Mouse (Mus musculus): Measurements from ENCODE around the gene Tmem235. TPM values are rescaled to one million over a fixed set of nuclear protein-coding genes. Genes with fewer than 3 reads are reported as not detected.
A peak's percentile ranks its signal among the peaks of the same experiment; 100 is the strongest.

Tmem235 gene
- polyA plus RNA-seq, 1 experiment from 2014 or later, result not detected

GRCm38 (mm10) chr11:117872861-117873608 lies 12.5 kb downstream of the Tmem235 start, which contains the start of gene Tha1:
Gene Tha1 (minus strand): TSS chr11:117873481.
- Histone ChIP-seq H3K4me1 (peaks cover 46% of the 10 kb centered on the region), H3K9me3 (replicated peaks) (no peaks in the 10 kb centered on the region), H3K27me3 (no peaks in the 10 kb centered on the region), H3K27ac (peak within 1 kb of the TSS; percentile 67), H3K4me3 (replicated peaks) (peak within 1 kb of the TSS; percentile 80), H3K9ac (peak within 1 kb of the TSS; percentile 70), H3K36me3 (no peaks in the 10 kb centered on the region), H3K4me2 (peak within 1 kb of the TSS; percentile 99)
- 1% methylated on average over 51 of the region's 51 CpGs for WGBS
- peak; percentile 75 for ATAC-seq (replicated peaks; ENCODE audit: low FRiP score)

- WGBS, result 53% methylated on average over 4 of the region's 4 CpGs
Observed at GRCm38 (mm10) chr11:117874419-117874818, 13.9 kb downstream of the Tmem235 start.

GRCm38 (mm10) chr11:117875681-117876080 lies 15.1 kb downstream of the Tmem235 start:
- H3K27me3 ChIP-seq, result no peaks in the 10 kb centered on the region
- 47% methylated on average over 6 of the region's 6 CpGs for WGBS
- ATAC-seq (replicated peaks; ENCODE audit: low FRiP score), result no peak
- H3K9me3 ChIP-seq (replicated peaks), result no peaks in the 10 kb centered on the region
- peaks cover 67% of the 10 kb centered on the region for H3K4me1 ChIP-seq
- H3K4me2 ChIP-seq, result no peak overlapping the region
- H3K27ac ChIP-seq, result no peak overlapping the region
- H3K4me3 ChIP-seq (replicated peaks), result no peak overlapping the region
- H3K9ac ChIP-seq, result no peak overlapping the region
- no peaks in the 10 kb centered on the region for H3K36me3 ChIP-seq

More at GRCm38 (mm10) chr11:117874419-117874818, 13.9 kb downstream of the Tmem235 start:
- no peak for ATAC-seq (replicated peaks; ENCODE audit: low FRiP score)
- Histone ChIP-seq H3K9me3 (replicated peaks) (no peaks in the 10 kb centered on the region), H3K4me1 (peaks cover 60% of the 10 kb centered on the region), H3K27ac (no peak overlapping the region), H3K9ac (no peak overlapping the region), H3K4me2 (no peak overlapping the region), H3K4me3 (replicated peaks) (no peak overlapping the region), H3K36me3 (no peaks in the 10 kb centered on the region), H3K27me3 (no peaks in the 10 kb centered on the region)

GRCm38 (mm10) chr11:117877917-117878745 lies 17.6 kb downstream of the Tmem235 start:
- no peaks in the 10 kb centered on the region for H3K27me3 ChIP-seq
- ATAC-seq (replicated peaks; ENCODE audit: low FRiP score), result peak; percentile 57

GRCm38 (mm10) chr11:117878892-117879291 lies 18.3 kb downstream of the Tmem235 start:
- 27% methylated on average over 8 of the region's 8 CpGs for WGBS
- Histone ChIP-seq H3K9ac (no peak overlapping the region), H3K4me2 (peak overlapping the region; percentile 33), H3K4me3 (replicated peaks) (no peak overlapping the region), H3K4me1 (peaks cover 70% of the 10 kb centered on the region), H3K27me3 (no peaks in the 10 kb centered on the region), H3K9me3 (replicated peaks) (no peaks in the 10 kb centered on the region), H3K27ac (peak overlapping the region; percentile 72), H3K36me3 (no peaks in the 10 kb centered on the region)
- ATAC-seq (replicated peaks; ENCODE audit: low FRiP score), result no peak

More at GRCm38 (mm10) chr11:117877917-117878745, 17.6 kb downstream of the Tmem235 start:
- WGBS, result 27% methylated on average over 13 of the region's 13 CpGs
- peak overlapping the region; percentile 33 for H3K4me2 ChIP-seq
- H3K9me3 ChIP-seq (replicated peaks), result no peaks in the 10 kb centered on the region
- 0 out of 2 replicates have a peak overlapping the region, but pooled peaks have one; percentile 21 for H3K9ac ChIP-seq
- H3K27ac ChIP-seq, result peak overlapping the region; percentile 72
- H3K4me3 ChIP-seq (replicated peaks), result no peak overlapping the region
- H3K4me1 ChIP-seq, result peaks cover 75% of the 10 kb centered on the region
- H3K36me3 ChIP-seq, result no peaks in the 10 kb centered on the region

GRCm38 (mm10) chr11:117879676-117880075 lies 19.1 kb downstream of the Tmem235 start:
- H3K9me3 ChIP-seq (replicated peaks), result no peaks in the 10 kb centered on the region
- no peaks in the 10 kb centered on the region for H3K36me3 ChIP-seq
- no peak overlapping the region for H3K4me3 ChIP-seq (replicated peaks)
- 74% methylated on average over 6 of the region's 6 CpGs for WGBS
- H3K27me3 ChIP-seq, result no peaks in the 10 kb centered on the region
- peaks cover 70% of the 10 kb centered on the region for H3K4me1 ChIP-seq
- H3K4me2 ChIP-seq, result no peak overlapping the region
- no peak overlapping the region for H3K9ac ChIP-seq
- ATAC-seq (replicated peaks; ENCODE audit: low FRiP score), result no peak
- 0 out of 2 replicates have a peak overlapping the region, but pooled peaks have one; percentile 72 for H3K27ac ChIP-seq

- H3K36me3 ChIP-seq, result no peaks in the 10 kb centered on the region
- H3K27ac ChIP-seq, result 0 out of 2 replicates have a peak overlapping the region, but pooled peaks have one; percentile 86
- H3K9me3 ChIP-seq (replicated peaks), result no peaks in the 10 kb centered on the region
- H3K4me2 ChIP-seq, result no peak overlapping the region
- H3K4me3 ChIP-seq (replicated peaks), result no peak overlapping the region
- no peak overlapping the region for H3K9ac ChIP-seq
- H3K4me1 ChIP-seq, result peaks cover 65% of the 10 kb centered on the region
- ATAC-seq (replicated peaks; ENCODE audit: low FRiP score), result no peak
- WGBS, result 85% methylated on average over 9 of the region's 9 CpGs
- no peaks in the 10 kb centered on the region for H3K27me3 ChIP-seq
Observed at GRCm38 (mm10) chr11:117880336-117880976, 19.9 kb downstream of the Tmem235 start.

GRCm38 (mm10) chr11:117880977-117881358 lies 20.4 kb downstream of the Tmem235 start:
- WGBS, result 75% methylated on average over 6 of the region's 6 CpGs
- ATAC-seq (replicated peaks; ENCODE audit: low FRiP score), result no peak

GRCm38 (mm10) chr11:117881787-117882186 lies 21.2 kb downstream of the Tmem235 start:
- Histone ChIP-seq H3K27me3 (no peaks in the 10 kb centered on the region), H3K36me3 (no peaks in the 10 kb centered on the region), H3K4me3 (replicated peaks) (no peak overlapping the region), H3K4me2 (peak overlapping the region; percentile 32; the same call in 1 of the 2 replicates), H3K27ac (peak overlapping the region; percentile 86), H3K9ac (no peak overlapping the region), H3K4me1 (peaks cover 69% of the 10 kb centered on the region), H3K9me3 (replicated peaks) (no peaks in the 10 kb centered on the region)
- 0 out of 2 replicates have a peak, but pooled peaks have one; percentile 44 for ATAC-seq (replicated peaks; ENCODE audit: low FRiP score)
- 2% methylated on average over 8 of the region's 8 CpGs for WGBS

More at GRCm38 (mm10) chr11:117880977-117881358, 20.4 kb downstream of the Tmem235 start:
- Histone ChIP-seq H3K27me3 (no peaks in the 10 kb centered on the region), H3K4me3 (replicated peaks) (no peak overlapping the region), H3K4me2 (no peak overlapping the region), H3K36me3 (no peaks in the 10 kb centered on the region), H3K9ac (no peak overlapping the region), H3K27ac (peak overlapping the region; percentile 86), H3K4me1 (peaks cover 63% of the 10 kb centered on the region), H3K9me3 (replicated peaks) (no peaks in the 10 kb centered on the region)

GRCm38 (mm10) chr11:117882208-117882607 lies 21.7 kb downstream of the Tmem235 start:
- 91% methylated on average over 1 of the region's 1 CpGs for WGBS
- Histone ChIP-seq H3K27ac (peak overlapping the region; percentile 86), H3K9me3 (replicated peaks) (no peaks in the 10 kb centered on the region), H3K4me3 (replicated peaks) (no peak overlapping the region), H3K36me3 (no peaks in the 10 kb centered on the region), H3K4me2 (peak overlapping the region; percentile 32; the same call in 1 of the 2 replicates), H3K9ac (no peak overlapping the region), H3K27me3 (no peaks in the 10 kb centered on the region), H3K4me1 (peaks cover 68% of the 10 kb centered on the region)
- ATAC-seq (replicated peaks; ENCODE audit: low FRiP score), result no peak

GRCm38 (mm10) chr11:117886000-117886399 lies 25.4 kb downstream of the Tmem235 start:
- Histone ChIP-seq H3K27ac (no peak overlapping the region), H3K36me3 (no peaks in the 10 kb centered on the region), H3K4me1 (peaks cover 65% of the 10 kb centered on the region), H3K4me3 (replicated peaks) (no peak overlapping the region), H3K9ac (no peak overlapping the region), H3K9me3 (replicated peaks) (no peaks in the 10 kb centered on the region), H3K4me2 (no peak overlapping the region), H3K27me3 (peaks cover 26% of the 10 kb centered on the region)
- no peak for ATAC-seq (replicated peaks; ENCODE audit: low FRiP score)
- 43% methylated on average over 5 of the region's 5 CpGs for WGBS
